Mouse (Mus musculus) forebrain, embryonic 10.5 days (tissue): ENCODE results near the gene Lrrc66. TPM values are rescaled to one million over a fixed set of nuclear protein-coding genes. Genes with fewer than 3 reads are reported as not detected.

Experiments used
- DNase-seq: peaks from one replicate; pipeline ENCODE4 v3.0.0-alpha.2; 2017; ENCODE audit warnings: low spot score; ENCODE audit errors: extremely low spot score
- H3K27ac ChIP-seq: fragments of 300-500 bp; sonication (generic); 2 replicates; pipeline ENCODE4 v1.5.1; 2016; ENCODE audit warnings: mild to moderate bottlenecking
- H3K27me3 ChIP-seq: fragments of 300-500 bp; sonication (generic); 2 replicates; pipeline ENCODE4 v1.6.1; 2016; ENCODE audit warnings: mild to moderate bottlenecking; ENCODE audit not compliant: poor library complexity, severe bottlenecking
- H3K36me3 ChIP-seq: fragments of 300-500 bp; sonication (generic); replicated peaks from 2 replicates; pipeline ENCODE4 v1.6.1; 2016; ENCODE audit warnings: mild to moderate bottlenecking, moderate library complexity
- H3K4me1 ChIP-seq: fragments of 300-500 bp; sonication (generic); 2 replicates; pipeline ENCODE4 v1.6.1; 2016
- H3K4me3 ChIP-seq: fragments of 300-500 bp; sonication (generic); 2 replicates; pipeline ENCODE4 v1.5.1; 2016; ENCODE audit warnings: mild to moderate bottlenecking, moderate library complexity
- H3K9me3 ChIP-seq: fragments of 300-500 bp; sonication (generic); 2 replicates; pipeline ENCODE4 v1.6.1; 2016; ENCODE audit warnings: mild to moderate bottlenecking, moderate library complexity
- WGBS: fragments of 180-500 bp; shearing (Covaris S2); methylation state at CpG from one replicate; pipeline ENCODE4 v1.1.7; 2016; 5-methylcytosine and 5-hydroxymethylcytosine counted together
- polyA plus RNA-seq: library from polyadenylated mRNA; unstranded; fragments of >200 nt; fragmentation: Nextera tagmentation; extraction: Ambion mirVana; gene quantifications from 2 replicates; pipeline ENCODE4 v1.2.1, GENCODE M21; 2016

Lrrc66 gene
- not detected in 2 replicates for polyA plus RNA-seq

DNA sequence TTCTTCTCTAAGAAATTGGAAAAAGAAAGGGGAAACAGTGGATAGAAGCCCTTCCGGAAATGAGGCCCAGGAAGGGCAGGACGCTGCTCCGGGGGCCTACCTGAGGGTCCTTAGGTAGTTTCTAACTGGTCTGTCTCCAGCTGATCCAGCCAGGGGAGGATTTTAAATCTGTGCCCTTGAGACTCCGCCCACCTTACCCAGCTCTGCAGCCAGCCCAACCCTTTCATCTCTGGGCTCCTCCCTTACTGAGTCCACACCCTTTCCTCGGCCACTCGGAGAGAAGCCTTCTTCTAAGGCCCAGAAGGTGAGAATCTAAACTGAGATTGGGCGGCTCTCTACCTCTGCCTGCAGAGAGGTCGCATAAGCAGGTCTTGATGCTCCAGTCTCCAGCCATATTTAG, at the start of gene Lrrc66:
TSS of gene Lrrc66 (minus strand) at position 236 of the 400 bp plus-strand sequence.
- H3K4me3 ChIP-seq, result no peak within 1 kb of the TSS
- no peak for DNase-seq
- peaks cover 35% of the 10 kb centered on the region for H3K36me3 ChIP-seq
- H3K27me3 ChIP-seq, result no peaks in the 10 kb centered on the region
- H3K27ac ChIP-seq, result no peak within 1 kb of the TSS
- WGBS, result 78% methylated on average over 8 of the region's 8 CpGs
- H3K9me3 ChIP-seq, result peaks cover 10% of the 10 kb centered on the region
- H3K4me1 ChIP-seq, result peaks cover 27% of the 10 kb centered on the region

GRCm38 (mm10) chr5:73676626-73677025, 44.3 kb upstream of the Lrrc66 start:
- 74% methylated on average over 13 of the region's 13 CpGs for WGBS
- DNase-seq, result no peak
- no peak overlapping the region for H3K27ac ChIP-seq

DNA sequence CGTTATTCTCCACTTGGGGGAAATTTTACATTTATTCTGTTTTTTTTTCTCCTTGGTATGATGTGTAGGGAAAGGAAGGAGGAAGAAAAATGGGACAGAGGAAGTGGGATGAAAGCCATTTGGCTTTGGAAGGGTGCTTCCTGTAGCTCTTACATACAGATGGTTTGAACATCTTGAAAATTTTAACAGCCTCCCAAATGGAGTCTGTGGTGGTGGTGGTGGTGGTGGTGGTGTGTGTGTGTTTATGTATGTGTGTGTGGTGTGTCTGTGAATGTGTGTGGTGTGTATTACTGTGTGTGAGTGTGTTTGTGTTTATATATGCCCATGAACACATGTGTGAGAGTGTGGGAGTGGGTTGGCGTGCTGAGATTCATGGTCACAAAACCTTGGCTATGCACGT, 43.3 kb upstream of the Lrrc66 start:
- 84% methylated on average over 3 of the region's 3 CpGs for WGBS

More at GRCm38 (mm10) chr5:73676626-73677025, 44.3 kb upstream of the Lrrc66 start:
- no peaks in the 10 kb centered on the region for H3K27me3 ChIP-seq
- no peaks in the 10 kb centered on the region for H3K36me3 ChIP-seq
- no peaks in the 10 kb centered on the region for H3K9me3 ChIP-seq
- 0 out of 2 replicates have a peak, but pooled peaks cover 4% of the 10 kb centered on the region for H3K4me1 ChIP-seq
- no peak overlapping the region for H3K4me3 ChIP-seq

GRCm38 (mm10) chr5:73669386-73669785, 37.1 kb upstream of the Lrrc66 start:
- Histone ChIP-seq H3K36me3 (no peaks in the 10 kb centered on the region), H3K9me3 (no peaks in the 10 kb centered on the region), H3K4me3 (peak overlapping the region; percentile 26), H3K27me3 (peaks cover 13% of the 10 kb centered on the region), H3K4me1 (peaks cover 4% of the 10 kb centered on the region; the same call in 1 of the 2 replicates), H3K27ac (no peak overlapping the region)
- no peak for DNase-seq
- WGBS, result 51% methylated on average over 26 of the region's 26 CpGs

More for the DNA sequence above, 43.3 kb upstream of the Lrrc66 start:
- Histone ChIP-seq H3K27me3 (no peaks in the 10 kb centered on the region), H3K36me3 (no peaks in the 10 kb centered on the region), H3K4me3 (no peak overlapping the region), H3K27ac (no peak overlapping the region), H3K4me1 (no peaks in the 10 kb centered on the region), H3K9me3 (no peaks in the 10 kb centered on the region)
- DNase-seq, result no peak

DNA sequence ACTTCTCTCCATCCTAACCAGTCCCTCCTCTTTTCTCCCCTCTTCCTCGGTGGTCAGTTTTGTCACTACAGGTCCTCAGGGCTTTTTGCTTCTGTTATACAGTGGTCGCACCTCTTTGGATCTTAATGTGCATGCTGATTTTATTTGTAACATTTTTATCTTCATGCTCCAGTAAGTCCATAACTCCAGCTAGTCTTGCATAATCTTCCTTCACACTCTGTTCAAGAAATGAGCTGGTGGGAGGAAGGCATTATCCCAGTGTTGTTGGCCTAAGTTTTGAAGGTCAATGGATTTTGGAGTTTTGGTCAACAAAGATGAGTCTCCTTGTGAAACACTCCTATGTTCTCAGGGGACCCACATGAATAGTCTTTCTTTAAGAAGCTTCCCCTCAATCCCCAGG, 35.6 kb upstream of the Lrrc66 start:
- Histone ChIP-seq H3K4me3 (no peak overlapping the region), H3K9me3 (no peaks in the 10 kb centered on the region), H3K27ac (no peak overlapping the region), H3K27me3 (peaks cover 13% of the 10 kb centered on the region), H3K36me3 (no peaks in the 10 kb centered on the region), H3K4me1 (peaks cover 4% of the 10 kb centered on the region; the same call in 1 of the 2 replicates)
- DNase-seq, result no peak
- 88% methylated on average over 2 of the region's 2 CpGs for WGBS

DNA sequence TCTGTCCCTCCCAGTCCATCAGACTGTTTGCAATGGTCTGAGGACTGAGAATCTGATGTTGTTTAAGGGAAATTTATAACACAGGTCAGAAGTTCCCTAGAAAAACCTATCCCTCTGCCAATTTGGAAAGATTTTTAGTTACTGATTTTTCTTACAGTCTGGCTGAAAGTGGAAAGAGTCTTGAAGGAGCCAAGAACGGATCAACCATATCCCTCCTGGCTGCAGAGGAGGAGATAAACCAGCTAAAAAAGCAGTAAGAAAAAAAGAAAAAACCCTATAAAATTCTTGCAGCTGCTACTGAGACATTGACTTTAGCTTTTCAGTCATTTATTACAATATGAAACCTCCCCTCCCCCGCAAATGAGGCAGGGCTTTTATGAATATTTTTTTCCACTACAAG, 34.4 kb upstream of the Lrrc66 start:
- H3K4me3 ChIP-seq, result no peak overlapping the region
- WGBS, result 90% methylated on average over 2 of the region's 2 CpGs
- no peaks in the 10 kb centered on the region for H3K9me3 ChIP-seq
- no peak for DNase-seq
- H3K27ac ChIP-seq, result no peak overlapping the region
- peaks cover 13% of the 10 kb centered on the region for H3K27me3 ChIP-seq
- H3K4me1 ChIP-seq, result peaks cover 4% of the 10 kb centered on the region; the same call in 1 of the 2 replicates
- H3K36me3 ChIP-seq, result no peaks in the 10 kb centered on the region

GRCm38 (mm10) chr5:73651855-73652201, 19.5 kb upstream of the Lrrc66 start:
- H3K9me3 ChIP-seq, result no peaks in the 10 kb centered on the region
- H3K27me3 ChIP-seq, result peaks cover 78% of the 10 kb centered on the region
- WGBS, result 0% methylated on average over 4 of the region's 4 CpGs
- no peak for DNase-seq
- peaks cover 40% of the 10 kb centered on the region for H3K4me1 ChIP-seq
- H3K27ac ChIP-seq, result no peak overlapping the region
- no peaks in the 10 kb centered on the region for H3K36me3 ChIP-seq
- peak overlapping the region; percentile 55 for H3K4me3 ChIP-seq

GRCm38 (mm10) chr5:73651061-73651854, 18.9 kb upstream of the Lrrc66 start, which contains the start of gene Spata18:
Gene Spata18 (plus strand): TSS chr5:73651379.
- H3K27ac ChIP-seq, result no peak within 1 kb of the TSS
- H3K4me1 ChIP-seq, result peaks cover 46% of the 10 kb centered on the region
- WGBS, result under 1% methylated on average over 57 of the region's 57 CpGs
- peaks cover 83% of the 10 kb centered on the region for H3K27me3 ChIP-seq
- peak within 1 kb of the TSS; percentile 55 for H3K4me3 ChIP-seq
- H3K36me3 ChIP-seq, result no peaks in the 10 kb centered on the region
- H3K9me3 ChIP-seq, result no peaks in the 10 kb centered on the region
- peak; percentile 42 for DNase-seq

GRCm38 (mm10) chr5:73650365-73650964, 18.1 kb upstream of the Lrrc66 start:
- H3K9me3 ChIP-seq, result no peaks in the 10 kb centered on the region
- peaks cover 48% of the 10 kb centered on the region for H3K4me1 ChIP-seq
- DNase-seq, result no peak
- no peak overlapping the region for H3K27ac ChIP-seq
- no peaks in the 10 kb centered on the region for H3K36me3 ChIP-seq
- H3K4me3 ChIP-seq, result peak overlapping the region; percentile 55
- H3K27me3 ChIP-seq, result peaks cover 91% of the 10 kb centered on the region
- WGBS, result 1% methylated on average over 15 of the region's 15 CpGs

- H3K27me3 ChIP-seq, result peaks cover 65% of the 10 kb centered on the region
- peak; percentile 85 for DNase-seq
- H3K4me1 ChIP-seq, result peaks cover 48% of the 10 kb centered on the region
- peak within 1 kb of the TSS; percentile 77 for H3K4me3 ChIP-seq
- under 1% methylated on average over 61 of the region's 62 CpGs for WGBS
- H3K27ac ChIP-seq, result peak within 1 kb of the TSS; percentile 88
- no peaks in the 10 kb centered on the region for H3K9me3 ChIP-seq
- peaks cover 5% of the 10 kb centered on the region for H3K36me3 ChIP-seq
Observed at GRCm38 (mm10) chr5:73647261-73647900, 15.1 kb upstream of the Lrrc66 start, which contains the start of gene Sgcb. Gene Sgcb (minus strand): TSS chr5:73647790.

GRCm38 (mm10) chr5:73642091-73642490, 9.8 kb upstream of the Lrrc66 start:
- H3K36me3 ChIP-seq, result peaks cover 25% of the 10 kb centered on the region
- H3K4me3 ChIP-seq, result no peak overlapping the region
- WGBS, result 80% methylated on average over 4 of the region's 4 CpGs
- peaks cover 28% of the 10 kb centered on the region for H3K4me1 ChIP-seq
- H3K27me3 ChIP-seq, result peaks cover 15% of the 10 kb centered on the region
- no peak for DNase-seq
- H3K27ac ChIP-seq, result no peak overlapping the region
- H3K9me3 ChIP-seq, result no peaks in the 10 kb centered on the region

DNA sequence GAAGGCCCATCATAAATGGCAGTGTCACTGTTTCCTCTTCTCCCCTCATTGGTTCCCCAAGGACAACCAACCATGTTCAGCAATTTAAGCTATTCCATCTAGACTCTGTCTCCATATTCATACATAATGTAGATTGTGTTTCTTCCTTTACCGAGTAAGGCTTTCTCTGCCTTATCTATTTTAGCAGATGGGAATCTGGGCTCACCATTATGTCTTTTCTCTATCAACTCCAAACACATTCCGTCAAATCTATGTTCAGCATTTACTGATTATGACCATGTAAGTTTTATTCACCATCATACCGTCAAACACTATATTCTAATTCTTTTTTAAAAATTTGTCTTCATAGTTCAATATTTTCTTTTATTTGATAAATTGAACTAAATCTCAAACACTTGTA, 8.7 kb upstream of the Lrrc66 start:
- H3K9me3 ChIP-seq, result no peaks in the 10 kb centered on the region
- peaks cover 34% of the 10 kb centered on the region for H3K36me3 ChIP-seq
- 90% methylated on average over 3 of the region's 3 CpGs for WGBS
- H3K27me3 ChIP-seq, result peaks cover 8% of the 10 kb centered on the region; the same call in 1 of the 2 replicates
- no peak for DNase-seq
- H3K4me1 ChIP-seq, result peaks cover 17% of the 10 kb centered on the region
- H3K4me3 ChIP-seq, result no peak overlapping the region
- H3K27ac ChIP-seq, result no peak overlapping the region
